Mouse (Mus musculus) ES-Bruce4 (cell line): ENCODE results near the gene Inha. TPM values are rescaled to one million over a fixed set of nuclear protein-coding genes. Genes with fewer than 3 reads are reported as not detected.

Experiments used
- H3K27ac ChIP-seq: 2 replicates; pipeline ENCODE4 v1.5.1; 2012; ENCODE audit warnings: low read length, inconsistent platforms; ENCODE audit not compliant: insufficient read depth
- H3K27me3 ChIP-seq: 2 replicates; pipeline ENCODE4 v1.6.1; 2012; ENCODE audit warnings: mild to moderate bottlenecking, low read length, inconsistent platforms; ENCODE audit not compliant: control insufficient read depth, poor library complexity, insufficient read depth, severe bottlenecking
- H3K36me3 ChIP-seq: 2 replicates; pipeline ENCODE4 v1.6.1; 2012; ENCODE audit warnings: inconsistent platforms, mild to moderate bottlenecking, low read length, moderate library complexity; ENCODE audit not compliant: control insufficient read depth, poor library complexity, insufficient read depth, severe bottlenecking
- H3K4me1 ChIP-seq: one replicate; pipeline ENCODE4 v1.8.1; 2011; ENCODE audit warnings: low read length; ENCODE audit not compliant: control insufficient read depth, insufficient read depth
- H3K4me3 ChIP-seq: 2 replicates; pipeline ENCODE4 v1.5.1; 2011; ENCODE audit warnings: low read depth, mild to moderate bottlenecking, low read length
- H3K9ac ChIP-seq: 2 replicates; pipeline ENCODE4 v1.6.1; 2012; ENCODE audit warnings: low read depth, mild to moderate bottlenecking, inconsistent platforms; ENCODE audit not compliant: poor library complexity, severe bottlenecking
- H3K9me3 ChIP-seq: replicated peaks from 2 replicates; pipeline ENCODE4 v1.6.1; 2012; ENCODE audit warnings: mild to moderate bottlenecking, low read length, inconsistent platforms; ENCODE audit not compliant: control insufficient read depth, poor library complexity, insufficient read depth, severe bottlenecking
- CTCF ChIP-seq: IDR thresholded peaks from one replicate; pipeline ENCODE4 v1.8.1; 2011; ENCODE audit warnings: low read depth, low read length
- EP300 ChIP-seq: IDR thresholded peaks from 2 replicates; pipeline ENCODE4 v1.6.1; 2011; ENCODE audit warnings: low read depth, low read length; ENCODE audit not compliant: insufficient read depth
- POLR2A ChIP-seq: IDR thresholded peaks from one replicate; pipeline ENCODE4 v1.8.1; 2011; ENCODE audit warnings: low read length; ENCODE audit not compliant: insufficient read depth
- polyA plus RNA-seq: library from polyadenylated mRNA; stranded (reverse); fragments of >200 nt; gene quantifications from 2 replicates; pipeline ENCODE4 v1.2.4, GENCODE M21; 2011; ENCODE audit warnings: low read depth; ENCODE audit not compliant: missing spikeins, insufficient read depth, insufficient read length

The Inha gene
- polyA plus RNA-seq, 1 experiment = 1.9 TPM

DNA sequence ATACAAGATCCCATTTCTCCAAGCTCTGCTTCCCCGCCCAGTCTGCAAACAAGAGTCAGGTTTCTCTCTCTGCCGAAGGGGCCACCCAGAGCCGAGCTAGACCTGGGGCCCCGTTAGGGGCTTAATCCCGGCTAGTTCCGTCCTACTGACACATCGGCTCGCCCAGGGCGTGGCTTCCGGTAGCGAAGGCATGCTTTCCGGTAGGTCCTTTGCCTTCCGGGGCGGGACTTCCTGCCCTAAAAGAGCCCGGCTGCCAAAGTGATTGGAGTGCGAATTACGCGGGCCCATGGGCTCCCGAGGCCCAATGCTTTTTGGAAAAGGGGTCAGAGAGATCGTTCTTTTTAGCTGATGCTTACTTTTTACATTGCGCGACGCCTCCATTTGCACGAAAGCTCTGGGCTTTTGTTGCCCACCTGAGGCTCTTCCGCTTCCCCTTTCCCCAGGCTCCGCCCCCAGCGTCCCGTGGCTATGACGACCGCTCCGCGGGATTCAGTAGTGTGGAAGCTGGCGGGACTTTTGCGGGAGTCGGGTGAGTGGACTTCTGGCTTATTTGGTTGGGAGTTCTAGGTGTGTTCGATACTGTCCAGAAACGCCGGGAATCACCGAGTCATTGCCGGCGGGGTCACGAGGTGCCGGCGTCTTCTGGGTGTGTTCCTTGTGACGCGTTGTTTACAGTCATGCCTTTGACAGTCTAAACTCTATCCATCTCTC lies 14.6 kb downstream of the Inha start, which contains the start of gene Stk11ip:
Gene Stk11ip, plus strand, starts transcription at position 209 of the 711 bp plus-strand sequence.
- Histone ChIP-seq H3K9me3 (no peaks in the 10 kb centered on the region), H3K4me3 (peak within 1 kb of the TSS; percentile 73), H3K4me1 (peaks cover 3% of the 10 kb centered on the region), H3K27me3 (no peaks in the 10 kb centered on the region), H3K9ac (peak within 1 kb of the TSS; percentile 44), H3K36me3 (no peaks in the 10 kb centered on the region), H3K27ac (peak within 1 kb of the TSS; percentile 95)
- TF ChIP-seq POLR2A = no peak

DNA sequence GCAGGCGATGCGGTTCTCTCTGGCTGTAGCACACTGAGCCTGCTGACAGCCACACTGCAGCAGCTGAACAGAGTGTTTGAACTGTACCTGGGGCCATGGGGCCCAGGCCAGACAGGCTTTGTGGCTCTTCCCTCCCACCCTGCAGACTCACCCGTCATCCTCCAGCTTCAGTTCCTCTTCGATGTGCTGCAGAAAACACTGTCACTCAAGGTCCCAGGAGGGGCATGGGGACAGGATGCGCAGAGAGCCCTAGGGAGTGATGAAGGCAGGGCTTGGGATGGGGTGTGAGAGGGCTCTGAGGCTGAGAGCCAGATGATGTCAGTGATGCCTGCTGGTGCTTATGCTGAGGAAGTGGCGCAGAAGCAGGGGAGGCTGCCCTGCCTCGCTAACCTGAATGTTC lies 17.8 kb downstream of the Inha start:
- Histone ChIP-seq H3K4me3 (no peak overlapping the region), H3K4me1 (no peaks in the 10 kb centered on the region), H3K9me3 (no peaks in the 10 kb centered on the region), H3K27me3 (no peaks in the 10 kb centered on the region), H3K36me3 (no peaks in the 10 kb centered on the region), H3K27ac (no peak overlapping the region), H3K9ac (no peak overlapping the region)
- TF ChIP-seq POLR2A (no peak), CTCF (no peak), EP300 (no peak)

DNA sequence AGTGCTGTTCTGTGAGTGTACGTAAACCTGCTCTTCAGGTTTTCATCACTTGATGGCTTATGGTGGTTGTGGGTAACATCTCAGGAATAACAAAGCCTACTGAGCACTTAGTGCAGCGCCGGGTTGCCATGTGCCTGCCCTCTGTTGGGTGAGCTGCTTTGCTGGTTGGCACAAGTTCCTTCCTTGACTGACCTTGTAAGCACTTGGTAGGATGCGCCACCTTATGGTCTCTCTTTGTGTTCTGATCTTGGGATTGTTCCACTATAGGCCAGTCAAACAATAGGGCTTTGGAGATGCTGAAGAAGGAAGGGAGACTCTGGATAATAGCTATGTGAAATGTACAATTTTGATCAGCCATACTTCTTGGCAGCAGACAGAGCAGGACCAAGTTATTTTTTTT lies 23.7 kb downstream of the Inha start:
- TF ChIP-seq POLR2A (no peak), EP300 (no peak), CTCF (no peak)

DNA sequence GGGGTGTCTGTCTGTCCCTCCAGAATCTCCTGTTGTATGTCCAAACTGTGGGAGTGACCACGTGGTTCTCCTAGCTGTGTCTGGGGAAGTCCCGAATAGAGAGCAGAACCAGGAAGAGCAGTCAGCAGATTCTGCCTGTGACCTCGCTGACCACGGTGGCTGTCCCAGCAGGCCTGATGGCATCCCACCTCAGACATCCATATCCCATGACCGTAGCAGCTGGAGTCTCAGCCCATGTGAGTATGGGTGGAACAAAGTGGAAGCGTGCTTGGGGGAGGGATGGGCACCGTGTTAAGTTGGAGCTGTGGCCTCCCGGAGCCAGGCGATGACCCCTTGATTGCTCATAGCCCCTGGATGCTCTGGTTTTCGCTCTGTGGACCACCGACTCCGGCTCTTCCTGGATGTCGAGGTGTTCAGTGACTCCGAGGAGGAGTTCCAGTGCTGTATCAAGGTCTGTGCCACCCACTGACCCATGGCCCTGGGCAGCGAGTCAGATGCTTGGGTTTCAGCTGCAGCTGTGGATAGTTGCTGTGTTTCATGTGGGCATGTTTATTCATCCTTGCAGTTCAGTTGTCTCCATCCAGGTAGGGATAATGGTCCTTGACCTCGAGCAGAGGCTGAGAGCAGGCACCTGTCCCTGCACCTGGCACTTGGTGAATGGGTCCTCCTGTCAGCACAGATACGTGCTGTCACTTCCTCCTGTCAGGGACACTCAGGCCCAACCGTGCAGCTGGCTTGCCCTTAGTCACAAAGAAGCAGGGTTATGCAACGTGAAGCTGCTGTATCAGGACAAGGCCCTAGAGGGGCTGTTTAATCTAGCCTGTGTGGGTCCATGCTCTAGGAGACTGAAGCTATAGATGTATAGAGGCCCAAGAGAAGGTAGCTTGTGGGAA lies 25.6 kb downstream of the Inha start:
- no peaks in the 10 kb centered on the region for H3K9me3 ChIP-seq
- TF ChIP-seq CTCF = no peak
- TF ChIP-seq POLR2A = no peak
- TF ChIP-seq EP300 = no peak
- no peak overlapping the region for H3K4me3 ChIP-seq
- H3K4me1 ChIP-seq = no peaks in the 10 kb centered on the region
- H3K9ac ChIP-seq = no peak overlapping the region
- H3K27ac ChIP-seq = no peak overlapping the region
- H3K27me3 ChIP-seq = no peaks in the 10 kb centered on the region
- no peaks in the 10 kb centered on the region for H3K36me3 ChIP-seq

More for the DNA sequence above, 23.7 kb downstream of the Inha start:
- Histone ChIP-seq H3K4me3 (no peak overlapping the region), H3K4me1 (no peaks in the 10 kb centered on the region), H3K36me3 (no peaks in the 10 kb centered on the region), H3K9ac (no peak overlapping the region), H3K27ac (no peak overlapping the region), H3K9me3 (no peaks in the 10 kb centered on the region), H3K27me3 (no peaks in the 10 kb centered on the region)

DNA sequence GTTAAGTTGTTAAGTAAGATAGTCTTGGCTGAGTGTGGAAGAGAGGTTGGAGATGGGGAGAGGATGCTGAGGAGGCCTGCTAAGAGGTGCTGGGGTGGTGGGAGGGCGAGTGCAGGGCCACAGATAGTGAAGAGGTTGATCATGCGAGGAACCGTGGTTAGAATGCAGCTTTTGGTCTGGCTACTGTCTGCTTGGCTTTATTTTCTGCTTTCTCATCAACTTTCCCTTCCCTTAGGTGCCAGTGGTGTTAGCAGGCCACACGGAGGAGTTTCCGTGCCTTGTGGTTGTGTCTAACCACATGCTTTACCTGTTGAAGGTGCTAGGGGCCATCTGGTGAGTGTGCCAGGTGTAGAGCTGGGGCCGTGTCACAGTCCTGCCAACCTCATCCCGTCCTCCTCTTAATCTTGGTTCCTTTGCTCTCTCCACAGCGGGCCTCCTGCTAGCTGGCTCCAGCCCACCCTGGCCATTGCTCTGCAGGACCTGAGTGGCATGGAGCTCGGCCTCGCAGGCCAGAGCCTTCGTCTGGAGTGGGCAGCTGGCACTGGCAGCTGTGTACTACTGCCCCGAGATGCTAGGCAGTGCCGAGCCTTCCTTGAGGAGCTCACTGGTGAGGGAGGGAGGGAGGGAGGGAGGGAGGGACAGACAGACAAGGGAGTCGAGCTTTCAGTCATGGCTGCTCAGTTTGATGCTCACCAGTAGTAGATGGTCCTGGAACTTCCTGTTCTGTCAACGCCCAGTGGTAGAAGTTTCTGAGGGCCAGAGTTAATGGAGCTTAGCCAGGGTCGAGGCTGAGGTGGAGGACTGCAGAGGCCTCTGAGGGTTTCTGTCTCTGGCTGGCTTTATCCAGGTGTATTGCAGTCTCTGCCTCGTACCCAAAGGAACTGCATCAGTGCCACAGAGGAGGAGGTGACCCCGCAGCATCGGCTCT lies 26.7 kb downstream of the Inha start:
- no peak overlapping the region for H3K27ac ChIP-seq
- TF ChIP-seq POLR2A (no peak), EP300 (no peak), CTCF (no peak)
- no peak overlapping the region for H3K4me3 ChIP-seq
- no peaks in the 10 kb centered on the region for H3K36me3 ChIP-seq
- H3K27me3 ChIP-seq = no peaks in the 10 kb centered on the region
- no peaks in the 10 kb centered on the region for H3K4me1 ChIP-seq
- H3K9ac ChIP-seq = no peak overlapping the region
- H3K9me3 ChIP-seq = no peaks in the 10 kb centered on the region

DNA sequence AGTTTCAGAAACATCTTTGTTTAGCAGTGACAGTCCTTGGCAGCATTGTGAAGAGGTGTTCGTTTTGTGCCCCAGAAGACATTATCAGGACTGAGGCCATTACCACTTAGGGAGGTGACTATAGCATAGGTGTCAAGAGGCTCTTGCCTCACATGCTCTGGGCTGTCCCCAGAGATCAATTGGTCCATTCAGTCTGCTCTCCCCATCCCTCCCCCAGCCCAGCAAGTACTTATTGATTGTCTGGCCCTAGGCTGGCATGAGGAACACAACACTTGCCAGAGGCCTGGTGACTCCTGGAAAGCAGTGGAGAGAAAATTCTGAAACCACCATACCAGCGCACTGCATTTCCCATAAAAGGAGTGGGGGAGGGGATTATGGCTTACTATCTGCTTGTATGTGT lies 30.7 kb downstream of the Inha start:
- Histone ChIP-seq H3K9ac (no peak overlapping the region), H3K4me1 (no peaks in the 10 kb centered on the region), H3K27ac (no peak overlapping the region), H3K4me3 (no peak overlapping the region), H3K36me3 (no peaks in the 10 kb centered on the region), H3K9me3 (no peaks in the 10 kb centered on the region), H3K27me3 (no peaks in the 10 kb centered on the region)
- no peak for TF ChIP-seq CTCF
- TF ChIP-seq EP300 = no peak
- TF ChIP-seq POLR2A = no peak
